Mouse (Mus musculus) CH12.LX (cell line): ENCODE measurements around the gene Ptprd. TPM values are rescaled to one million over a fixed set of nuclear protein-coding genes. Genes with fewer than 3 reads are reported as not detected.

ENCODE experiments used
- DNase-seq: peaks from one replicate; pipeline ENCODE4 v3.0.0-alpha.2; 2013; ENCODE audit errors: extremely low read depth
- H3K27ac ChIP-seq: 2 replicates; pipeline ENCODE4 v1.5.1; 2012; ENCODE audit warnings: low read depth, mild to moderate bottlenecking, control low read depth, moderate library complexity; ENCODE audit not compliant: insufficient read depth
- H3K27me3 ChIP-seq: replicated peaks from 2 replicates; pipeline ENCODE3; 2012; ENCODE audit warnings: inconsistent platforms
- H3K36me3 ChIP-seq, 2 experiments: replicated peaks in 1 of 2; 2 replicates each; pipeline versions ENCODE3 to v1.6.1; 2012; ENCODE audit warnings: inconsistent platforms in 1 of 2, low read length in 1 of 2, mild to moderate bottlenecking in 1 of 2, mixed read lengths in 1 of 2, moderate library complexity in 1 of 2; ENCODE audit not compliant: control insufficient read depth in 1 of 2, insufficient read depth in 1 of 2
- H3K4me1 ChIP-seq, 2 experiments: 2 replicates each; pipeline ENCODE4 v1.6.1; 2012; ENCODE audit warnings: inconsistent platforms in 1 of 2, moderate library complexity in 1 of 2; ENCODE audit not compliant: insufficient read depth in 2 of 2, control insufficient read depth in 1 of 2
- H3K4me2 ChIP-seq: 2 replicates; pipeline ENCODE4 v1.6.1; 2012; ENCODE audit warnings: low read depth, mild to moderate bottlenecking, control low read depth; ENCODE audit not compliant: poor library complexity, insufficient read depth, severe bottlenecking
- H3K4me3 ChIP-seq, 3 experiments: fragments of 150-350 bp in 1 of 3; sonication (generic) in 1 of 3; replicated peaks in 1 of 3; 2 replicates each; pipeline versions ENCODE3 to v1.5.1; 2011 to 2012; ENCODE audit warnings: low read depth in 2 of 3, low read length in 2 of 3, mild to moderate bottlenecking in 2 of 3, moderate library complexity in 2 of 3, control low read depth in 1 of 3, improper control_type of control experiment in 1 of 3, inconsistent platforms in 1 of 3, mixed read lengths in 1 of 3; ENCODE audit not compliant: poor library complexity in 1 of 3
- H3K79me2 ChIP-seq: replicated peaks from 2 replicates; pipeline ENCODE4 v1.6.1; 2012; ENCODE audit warnings: mild to moderate bottlenecking, moderate library complexity; ENCODE audit not compliant: control insufficient read depth, poor library complexity, insufficient read depth, severe bottlenecking; ENCODE audit errors: extremely low read depth
- H3K9ac ChIP-seq: 2 replicates; pipeline ENCODE4 v1.6.1; 2012; ENCODE audit warnings: low read depth, mild to moderate bottlenecking, control low read depth, moderate library complexity; ENCODE audit not compliant: insufficient read depth
- H3K9me3 ChIP-seq: replicated peaks from 2 replicates; pipeline ENCODE3; 2012; ENCODE audit warnings: low read length, inconsistent platforms, mixed read lengths
- BHLHE40 ChIP-seq: IDR thresholded peaks from 2 replicates; pipeline ENCODE4 v1.6.1; 2011; ENCODE audit warnings: mild to moderate bottlenecking, low read depth, low read length, improper control_type of control experiment
- CHD1 ChIP-seq: IDR thresholded peaks from 2 replicates; pipeline ENCODE4 v1.6.1; 2012; ENCODE audit warnings: low read depth, low read length, improper control_type of control experiment, inconsistent platforms
- CHD2 ChIP-seq: IDR thresholded peaks from 2 replicates; pipeline ENCODE4 v1.6.1; 2011; ENCODE audit warnings: low read length, improper control_type of control experiment
- CTCF ChIP-seq, 2 experiments: IDR thresholded peaks in 1 of 2; conservative IDR thresholded peaks in 1 of 2; 2 replicates each; pipeline ENCODE4 v1.5.1; 2011 to 2012; ENCODE audit warnings: low read depth in 2 of 2, low read length in 2 of 2, improper control_type of control experiment in 1 of 2, inconsistent platforms in 1 of 2, mild to moderate bottlenecking in 1 of 2, moderate library complexity in 1 of 2
- ELF1 ChIP-seq: IDR thresholded peaks from 2 replicates; pipeline ENCODE4 v1.6.1; 2014; ENCODE audit warnings: low read depth, mild to moderate bottlenecking, inconsistent platforms, low read length, improper control_type of control experiment
- EP300 ChIP-seq: IDR thresholded peaks from 2 replicates; pipeline ENCODE4 v1.6.1; 2011; ENCODE audit warnings: low read length, improper control_type of control experiment
- ETS1 ChIP-seq: conservative IDR thresholded peaks from 2 replicates; pipeline ENCODE4 v1.6.1; 2012; ENCODE audit warnings: low read depth, mild to moderate bottlenecking, inconsistent platforms, low read length, improper control_type of control experiment, moderate library complexity
- IRF4 ChIP-seq: IDR thresholded peaks from 2 replicates; pipeline ENCODE4 v1.6.1; 2014; ENCODE audit warnings: low read depth, mild to moderate bottlenecking, inconsistent platforms, low read length, improper control_type of control experiment
- JUN ChIP-seq: IDR thresholded peaks from 2 replicates; pipeline ENCODE4 v1.6.1; 2011; ENCODE audit warnings: low read depth, mild to moderate bottlenecking, low read length, improper control_type of control experiment, moderate library complexity; ENCODE audit not compliant: insufficient read depth
- KAT2A ChIP-seq: IDR thresholded peaks from 2 replicates; pipeline ENCODE4 v1.6.1; 2012; ENCODE audit warnings: low read length, improper control_type of control experiment, inconsistent platforms; ENCODE audit not compliant: insufficient replicate concordance
- MAFK ChIP-seq: IDR thresholded peaks from 2 replicates; pipeline ENCODE4 v1.6.1; 2011; ENCODE audit warnings: low read length, improper control_type of control experiment; ENCODE audit not compliant: insufficient replicate concordance
- MAX ChIP-seq: IDR thresholded peaks from 2 replicates; pipeline ENCODE4 v1.6.1; 2011; ENCODE audit warnings: low read length, improper control_type of control experiment
- MEF2A ChIP-seq: IDR thresholded peaks from 2 replicates; pipeline ENCODE4 v1.6.1; 2014; ENCODE audit warnings: low read depth, mild to moderate bottlenecking, inconsistent platforms, low read length, improper control_type of control experiment, borderline replicate concordance
- NELFE ChIP-seq: IDR thresholded peaks from 2 replicates; pipeline ENCODE4 v1.6.1; 2011; ENCODE audit warnings: low read depth, low read length, improper control_type of control experiment
- NRF1 ChIP-seq: IDR thresholded peaks from 2 replicates; pipeline ENCODE4 v1.6.1; 2014; ENCODE audit warnings: low read depth, mild to moderate bottlenecking, inconsistent platforms, low read length, improper control_type of control experiment, moderate library complexity
- PAX5 ChIP-seq: IDR thresholded peaks from 2 replicates; pipeline ENCODE4 v1.6.1; 2012; ENCODE audit warnings: low read length, inconsistent platforms, mixed read lengths
- RAD21 ChIP-seq: IDR thresholded peaks from 2 replicates; pipeline ENCODE4 v1.6.1; 2011; ENCODE audit warnings: low read depth, mild to moderate bottlenecking, low read length, improper control_type of control experiment, moderate library complexity
- RCOR1 ChIP-seq: conservative IDR thresholded peaks from 2 replicates; pipeline ENCODE4 v1.6.1; 2012; ENCODE audit warnings: low read depth, mild to moderate bottlenecking, inconsistent platforms, low read length, improper control_type of control experiment
- SIN3A ChIP-seq: IDR thresholded peaks from 2 replicates; pipeline ENCODE4 v1.6.1; 2012; ENCODE audit warnings: low read length, improper control_type of control experiment, inconsistent platforms
- TCF12 ChIP-seq: IDR thresholded peaks from 2 replicates; pipeline ENCODE4 v1.6.1; 2014; ENCODE audit warnings: low read depth, mild to moderate bottlenecking, inconsistent platforms, low read length, improper control_type of control experiment
- USF1 ChIP-seq: IDR thresholded peaks from 2 replicates; pipeline ENCODE4 v1.6.1; 2014; ENCODE audit warnings: low read depth, mild to moderate bottlenecking, inconsistent platforms, low read length, improper control_type of control experiment
- ZC3H11A ChIP-seq: IDR thresholded peaks from 2 replicates; pipeline ENCODE4 v1.6.1; 2012; ENCODE audit warnings: low read depth, mild to moderate bottlenecking, inconsistent platforms, low read length, improper control_type of control experiment
- ZNF384 ChIP-seq: IDR thresholded peaks from 2 replicates; pipeline ENCODE4 v1.6.1; 2012; ENCODE audit warnings: low read depth, low read length, improper control_type of control experiment, inconsistent platforms
- dilution Hi-C: fragments of 300-500 bp; cut with MboI; formaldehyde crosslinking; loops from 2 replicates; pipeline ENCODE4 v1.14.3; 2020; ENCODE audit warnings: low sequenced_read_pairs; ENCODE audit not compliant: extremely low pct_unique_long_range_greater_than_20kb, extremely low pct_ligation_motif_present
- in situ Hi-C: fragments of 300-500 bp; cut with MboI; formaldehyde crosslinking; loops from 3 replicates; pipeline ENCODE4 v1.14.3; 2019; ENCODE audit warnings: low sequenced_read_pairs, low pct_ligation_motif_present, low pct_unique_long_range_greater_than_20kb, mixed read lengths
- polyA plus RNA-seq: library from polyadenylated mRNA; unstranded; fragments of >175 nt; gene quantifications from 2 replicates; pipeline ENCODE4 v1.2.1, GENCODE M21; 2012; ENCODE audit warnings: low read depth; ENCODE audit not compliant: insufficient read length
- total RNA-seq, 2 experiments: library from RNA; depleted of rRNA; stranded (reverse); fragments of 300-350 nt in 1 of 2; fragments of >200 nt in 1 of 2; gene quantifications; 2 replicates each; pipeline ENCODE4 v1.2.3; 2012 to 2014

Ptprd gene
- total and polyA plus RNA-seq, 3 experiments = not detected

DNA sequence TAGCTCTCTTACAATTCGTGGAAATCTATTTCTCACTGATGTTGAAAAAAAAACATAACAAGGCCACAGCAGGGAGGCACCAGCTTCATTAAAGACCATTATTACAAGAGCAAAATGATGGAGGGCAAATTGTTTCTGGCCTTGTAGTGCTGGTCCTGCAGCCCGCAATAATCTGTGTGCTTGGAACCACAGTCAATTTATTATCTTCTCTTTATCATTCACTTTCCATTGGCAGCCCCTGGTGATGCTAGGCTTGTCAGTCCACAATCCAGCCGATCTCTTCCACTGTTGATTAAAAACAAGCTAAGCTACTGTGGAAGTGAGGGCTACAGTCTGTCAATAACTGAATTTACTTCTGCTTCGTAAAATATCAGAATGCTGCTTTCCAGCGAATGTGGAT is 674.4 kb downstream of the Ptprd start:
- Histone ChIP-seq H3K79me2 (no peaks in the 10 kb centered on the region), H3K4me3 (no peak overlapping the region), H3K4me1 (no peaks in the 10 kb centered on the region)
- in situ Hi-C loops = no loop called here
- dilution Hi-C loops = no loop called here
- TF ChIP-seq ZC3H11A (no peak), MEF2A (no peak), RCOR1 (no peak), SIN3A (no peak), USF1 (no peak)
- TF ChIP-seq, all 38 proteins: peak for 0
- Histone ChIP-seq H3K27me3 (no peaks in the 10 kb centered on the region), H3K27ac (no peak overlapping the region), H3K9ac (no peak overlapping the region), H3K36me3 (no peaks in the 10 kb centered on the region), H3K9me3 (peaks cover 31% of the 10 kb centered on the region), H3K4me2 (no peak overlapping the region)
- DNase-seq = no peak

DNA sequence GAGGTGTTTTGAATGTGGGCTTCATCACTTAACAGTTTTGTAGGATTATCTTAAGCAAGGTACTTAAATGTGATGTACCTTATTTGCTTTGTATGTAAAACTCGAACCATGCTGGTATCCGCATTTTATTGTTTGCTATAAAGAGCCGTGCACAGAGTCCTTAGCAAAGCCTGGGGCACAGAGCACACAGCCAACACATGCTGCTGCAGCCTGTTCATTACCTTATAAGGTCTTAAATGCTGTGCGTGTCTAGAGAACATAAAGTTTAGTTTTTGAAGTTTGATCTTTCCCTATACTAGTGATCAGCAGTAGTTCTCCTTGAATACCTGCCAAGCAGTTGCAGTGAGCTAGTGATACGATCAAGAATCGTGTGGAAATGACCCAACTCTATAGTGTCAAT is 676.2 kb downstream of the Ptprd start:
- no peak for DNase-seq
- TF ChIP-seq BHLHE40 (no peak), NRF1 (no peak), NELFE (no peak), USF1 (no peak), CHD1 (no peak), CTCF (conservative IDR thresholded peaks at IDR 0.05 in 1 of 2, IDR thresholded peaks at IDR 0.05 in 1 of 2; ENCODE audit: low read depth in 2 of 2, low read length in 2 of 2) (no peak), RCOR1 (no peak), MAFK (no peak), ELF1 (no peak)
- TF ChIP-seq, all 38 proteins: peak for 0
- dilution Hi-C loops (no loop called here), in situ Hi-C loops (no loop called here)
- Histone ChIP-seq H3K79me2 (no peaks in the 10 kb centered on the region), H3K9ac (no peak overlapping the region), H3K36me3 (no peaks in the 10 kb centered on the region), H3K27me3 (no peaks in the 10 kb centered on the region), H3K4me3 (no peak overlapping the region), H3K4me1 (no peaks in the 10 kb centered on the region), H3K4me2 (no peak overlapping the region), H3K9me3 (peaks cover 40% of the 10 kb centered on the region), H3K27ac (no peak overlapping the region)

DNA sequence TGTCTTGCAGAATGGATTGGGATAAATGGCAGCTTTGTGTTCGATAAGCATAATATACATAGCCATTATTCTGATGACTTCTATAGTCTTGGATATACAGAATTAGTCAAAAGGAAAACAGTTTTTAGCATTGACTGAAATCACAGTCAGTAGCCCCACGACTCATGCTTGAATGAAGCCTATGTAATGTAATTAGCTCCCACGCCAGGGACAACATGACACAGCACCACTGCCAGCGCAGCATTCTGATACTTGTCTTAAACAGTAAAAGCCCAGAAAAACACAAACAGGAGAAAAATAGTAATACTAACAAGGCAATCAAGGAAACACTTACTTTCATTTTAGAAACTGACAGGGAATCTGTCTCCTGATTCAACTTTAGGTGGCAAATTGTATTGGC is 677.2 kb downstream of the Ptprd start:
- no peaks in the 10 kb centered on the region for H3K79me2 ChIP-seq
- H3K36me3 ChIP-seq = no peaks in the 10 kb centered on the region
- in situ Hi-C loops (no loop called here), dilution Hi-C loops (no loop called here)
- no peak overlapping the region for H3K9ac ChIP-seq
- no peak overlapping the region for H3K4me2 ChIP-seq
- no peak for TF ChIP-seq CHD2
- no peak for TF ChIP-seq ETS1
- no peak for TF ChIP-seq NELFE
- no peak for TF ChIP-seq IRF4
- no peak for TF ChIP-seq ZNF384
- TF ChIP-seq MAX = no peak
- TF ChIP-seq MAFK = no peak
- TF ChIP-seq ZC3H11A = no peak
- no peak for TF ChIP-seq JUN
- no peak for TF ChIP-seq TCF12
- no peak for TF ChIP-seq RAD21
- TF ChIP-seq SIN3A = no peak
- TF ChIP-seq EP300 = no peak
- no peak for TF ChIP-seq PAX5
- TF ChIP-seq BHLHE40 = no peak
- no peak for TF ChIP-seq KAT2A
- peaks cover 40% of the 10 kb centered on the region for H3K9me3 ChIP-seq
- no peak overlapping the region for H3K27ac ChIP-seq
- no peak for DNase-seq
- no peaks in the 10 kb centered on the region for H3K4me1 ChIP-seq
- no peak overlapping the region for H3K4me3 ChIP-seq
- H3K27me3 ChIP-seq = no peaks in the 10 kb centered on the region
